Mouse (Mus musculus) forebrain, postnatal 0 days (tissue): ENCODE measurements around the gene Kctd19. TPM values are rescaled to one million over a fixed set of nuclear protein-coding genes. Genes with fewer than 3 reads are reported as not detected.

Experiments
- ATAC-seq: fragments of 200-750 bp; cut with Nextera tagmentation; 2 replicates; pipeline ENCODE4 v1.8.0; 2017; ENCODE audit warnings: mild to moderate bottlenecking, moderate library complexity
- DNase-seq: peaks from one replicate; pipeline ENCODE4 v3.0.0-alpha.2; 2015
- H3K27ac ChIP-seq: fragments of 300-500 bp; sonication (generic); 2 replicates; pipeline ENCODE4 v1.5.1; 2014; ENCODE audit warnings: low read depth, mild to moderate bottlenecking, antibody characterized with exemption, low read length, moderate library complexity, mixed read lengths
- H3K27me3 ChIP-seq: fragments of 300-500 bp; sonication (generic); 2 replicates; pipeline ENCODE4 v1.6.1; 2014; ENCODE audit warnings: mild to moderate bottlenecking, low read length, mixed read lengths; ENCODE audit not compliant: insufficient read depth
- H3K36me3 ChIP-seq: fragments of 300-500 bp; sonication (generic); 2 replicates; pipeline ENCODE4 v1.6.1; 2014; ENCODE audit warnings: mild to moderate bottlenecking, moderate library complexity; ENCODE audit not compliant: insufficient read depth
- H3K4me1 ChIP-seq: fragments of 300-500 bp; sonication (generic); 2 replicates; pipeline ENCODE4 v1.6.1; 2014; ENCODE audit warnings: antibody characterized with exemption; ENCODE audit not compliant: insufficient read depth
- H3K4me2 ChIP-seq: fragments of 300-500 bp; sonication (generic); 2 replicates; pipeline ENCODE4 v1.6.1; 2014; ENCODE audit warnings: low read depth, mild to moderate bottlenecking, moderate library complexity
- H3K4me3 ChIP-seq: fragments of 300-500 bp; sonication (generic); 2 replicates; pipeline ENCODE4 v1.5.1; 2014; ENCODE audit warnings: low read depth, low read length, mixed read lengths
- H3K9ac ChIP-seq: fragments of 300-500 bp; sonication (generic); 2 replicates; pipeline ENCODE4 v1.6.1; 2014; ENCODE audit warnings: mild to moderate bottlenecking
- H3K9me3 ChIP-seq: fragments of 300-500 bp; sonication (generic); 2 replicates; pipeline ENCODE4 v1.6.1; 2016; ENCODE audit warnings: low read length
- CTCF ChIP-seq: sonication (generic); IDR thresholded peaks from 2 replicates; pipeline ENCODE4 v1.5.1; 2016; ENCODE audit warnings: antibody characterized with exemption, control low read depth, low read depth
- WGBS: fragments of 180-500 bp; shearing (Covaris S2); extraction: QIAGEN DNeasy Blood & Tissue Kit; methylation state at CpG from one replicate; pipeline ENCODE4 v1.1.7; 2014; 5-methylcytosine and 5-hydroxymethylcytosine counted together
- polyA plus RNA-seq: library from polyadenylated mRNA; unstranded; fragments of >200 nt; fragmentation: Nextera tagmentation; extraction: Ambion mirVana; gene quantifications from 2 replicates; pipeline ENCODE4 v1.2.1, GENCODE M21; 2015
- total RNA-seq: library from RNA; depleted of rRNA; stranded (reverse); fragments of >200 nt; gene quantifications from 2 replicates; pipeline ENCODE4 v1.2.3, GENCODE M21; 2014; rRNA removed

The Kctd19 gene
- total and polyA plus RNA-seq, 2 experiments from 2014 or later = 0.10 to 0.19 TPM

DNA sequence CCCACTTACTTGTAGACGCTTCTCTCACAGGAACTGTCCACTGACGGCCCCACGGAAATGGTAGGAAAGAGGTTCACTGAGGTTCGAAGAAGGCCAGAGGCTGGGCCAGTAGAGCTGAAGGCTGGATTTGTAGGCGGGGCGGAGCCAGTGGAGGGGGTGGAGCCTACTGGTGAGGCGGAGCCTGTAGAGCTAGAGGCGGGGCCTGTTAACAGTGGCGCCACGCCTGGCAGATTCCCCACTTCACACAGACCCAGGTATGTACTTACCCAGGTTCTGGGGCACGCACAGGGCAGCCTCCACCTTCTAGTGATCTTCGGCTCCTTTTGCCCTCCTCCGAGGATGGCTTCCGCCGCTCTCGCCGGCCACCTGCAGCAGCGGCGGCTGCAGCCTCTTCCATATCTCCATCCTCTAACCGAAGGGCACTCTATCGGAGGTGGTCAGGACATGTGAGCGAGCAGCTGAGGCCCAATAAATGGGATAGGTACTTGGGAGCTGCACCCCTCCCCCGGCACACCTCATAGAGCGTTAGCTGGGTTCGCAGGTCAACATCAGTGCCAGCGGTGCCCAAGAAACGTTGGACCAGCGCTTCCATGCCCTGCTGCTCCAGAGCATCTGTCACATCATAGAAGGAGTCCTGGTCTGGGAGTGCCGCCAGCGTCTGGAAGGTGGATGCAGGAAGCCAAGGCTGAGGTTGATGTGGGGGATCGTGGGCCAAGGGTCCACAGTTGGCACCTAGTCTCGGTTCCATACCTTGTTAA lies 76.8 kb downstream of the Kctd19 start:
- no peak overlapping the region for H3K27ac ChIP-seq
- no peak for TF ChIP-seq CTCF
- H3K36me3 ChIP-seq = peaks cover 13% of the 10 kb centered on the region
- no peak overlapping the region for H3K4me3 ChIP-seq
- H3K4me2 ChIP-seq = no peak overlapping the region
- DNase-seq = no peak
- WGBS = 52% methylated on average over 32 of the region's 32 CpGs
- H3K9ac ChIP-seq = no peak overlapping the region
- no peaks in the 10 kb centered on the region for H3K9me3 ChIP-seq
- no peaks in the 10 kb centered on the region for H3K4me1 ChIP-seq
- no peaks in the 10 kb centered on the region for H3K27me3 ChIP-seq
- peak; percentile 38 for ATAC-seq

Other genes starting within 250 kb of the Kctd19 start
- 56.4 and 65.6 TPM in 2 replicates for gene Cbfb, start 242.8 kb downstream of the Kctd19 start, total RNA-seq
- gene Cbfb, start 242.8 kb downstream of the Kctd19 start, polyA plus RNA-seq = 23.5 and 29.9 TPM in 2 replicates
- gene D230025D16Rik, start 188.4 kb downstream of the Kctd19 start, total RNA-seq = 37.1 and 40.7 TPM in 2 replicates
- gene D230025D16Rik, start 188.4 kb downstream of the Kctd19 start, polyA plus RNA-seq = 22.0 and 25.5 TPM in 2 replicates
- 8.4 and 11.4 TPM in 2 replicates for gene B3gnt9, start 158.3 kb downstream of the Kctd19 start, total RNA-seq
- gene B3gnt9, start 158.3 kb downstream of the Kctd19 start, polyA plus RNA-seq = 6.6 and 6.8 TPM in 2 replicates
- gene Tradd, start 148.9 kb downstream of the Kctd19 start, total RNA-seq = 14.7 and 23.9 TPM in 2 replicates
- gene Tradd, start 148.9 kb downstream of the Kctd19 start, polyA plus RNA-seq = 14.0 and 20.9 TPM in 2 replicates
- 0.38 and 1.4 TPM in 2 replicates for gene Fbxl8, start 148.9 kb downstream of the Kctd19 start, total RNA-seq
- 0.85 and 1.1 TPM in 2 replicates for gene Fbxl8, start 148.9 kb downstream of the Kctd19 start, polyA plus RNA-seq
- gene Hsf4, start 143.7 kb downstream of the Kctd19 start, total RNA-seq = 0.15 and 0.90 TPM in 2 replicates
- 0.30 and 0.44 TPM in 2 replicates for gene Hsf4, start 143.7 kb downstream of the Kctd19 start, polyA plus RNA-seq
- 1.5 and 1.7 TPM in 2 replicates for gene Nol3, start 137.4 kb downstream of the Kctd19 start, total RNA-seq
- gene Nol3, start 137.4 kb downstream of the Kctd19 start, polyA plus RNA-seq = 3.0 and 4.3 TPM in 2 replicates
- gene 4931428F04Rik, start 123.6 kb downstream of the Kctd19 start, total RNA-seq = 54.2 and 70.9 TPM in 2 replicates
- gene 4931428F04Rik, start 123.6 kb downstream of the Kctd19 start, polyA plus RNA-seq = 124 and 146 TPM in 2 replicates
- gene Exoc3l, start 117.4 kb downstream of the Kctd19 start, total RNA-seq = 1.8 and 2.7 TPM in 2 replicates
- gene Exoc3l, start 117.4 kb downstream of the Kctd19 start, polyA plus RNA-seq = 7.0 and 7.5 TPM in 2 replicates
- 26.2 and 36.7 TPM in 2 replicates for gene E2f4, start 115.8 kb downstream of the Kctd19 start, total RNA-seq
- gene E2f4, start 115.8 kb downstream of the Kctd19 start, polyA plus RNA-seq = 30.6 and 31.6 TPM in 2 replicates
- gene Elmo3, start 107.9 kb downstream of the Kctd19 start, total RNA-seq = 0.86 and 0.92 TPM in 2 replicates
- 0.54 and 1.1 TPM in 2 replicates for gene Elmo3, start 107.9 kb downstream of the Kctd19 start, polyA plus RNA-seq
- 1.6 and 3.0 TPM in 2 replicates for gene Lrrc29, start 87.2 kb downstream of the Kctd19 start, total RNA-seq
- gene Lrrc29, start 87.2 kb downstream of the Kctd19 start, polyA plus RNA-seq = 1.8 and 2.1 TPM in 2 replicates
- gene Tmem208, start 87.1 kb downstream of the Kctd19 start, total RNA-seq = 76.4 and 109 TPM in 2 replicates
- gene Tmem208, start 87.1 kb downstream of the Kctd19 start, polyA plus RNA-seq = 126 and 140 TPM in 2 replicates
- 1.4 and 2.1 TPM in 2 replicates for gene Fhod1, start 65.5 kb downstream of the Kctd19 start, total RNA-seq
- gene Fhod1, start 65.5 kb downstream of the Kctd19 start, polyA plus RNA-seq = 0.15 and 0.30 TPM in 2 replicates
- 17.5 and 17.8 TPM in 2 replicates for gene Slc9a5, start 64.7 kb downstream of the Kctd19 start, total RNA-seq
- gene Slc9a5, start 64.7 kb downstream of the Kctd19 start, polyA plus RNA-seq = 5.6 and 7.2 TPM in 2 replicates
- 4.2 and 4.5 TPM in 2 replicates for gene Plekhg4, start 40.2 kb downstream of the Kctd19 start, total RNA-seq
- gene Plekhg4, start 40.2 kb downstream of the Kctd19 start, polyA plus RNA-seq = 0.70 and 0.77 TPM in 2 replicates
- gene Lrrc36, start 69 bp upstream of the Kctd19 start, total RNA-seq = 1.7 and 1.8 TPM in 2 replicates
- gene Lrrc36, start 69 bp upstream of the Kctd19 start, polyA plus RNA-seq = 0.40 and 1.1 TPM in 2 replicates
- 66.6 and 80.6 TPM in 2 replicates for gene Tppp3, start 58.0 kb upstream of the Kctd19 start, total RNA-seq
- 74.6 and 106 TPM in 2 replicates for gene Tppp3, start 58.0 kb upstream of the Kctd19 start, polyA plus RNA-seq
- 22.9 and 30.4 TPM in 2 replicates for gene Zdhhc1, start 83.4 kb upstream of the Kctd19 start, total RNA-seq
- 16.2 and 22.7 TPM in 2 replicates for gene Zdhhc1, start 83.4 kb upstream of the Kctd19 start, polyA plus RNA-seq
- 0.38 and 0.52 TPM in 2 replicates for gene Hsd11b2, start 105.3 kb upstream of the Kctd19 start, total RNA-seq
- 1.3 and 2.6 TPM in 2 replicates for gene Hsd11b2, start 105.3 kb upstream of the Kctd19 start, polyA plus RNA-seq
- gene Atp6v0d1, start 152.5 kb upstream of the Kctd19 start, total RNA-seq = 179 TPM in 2 replicates
- gene Atp6v0d1, start 152.5 kb upstream of the Kctd19 start, polyA plus RNA-seq = 251 and 275 TPM in 2 replicates
- gene Ripor1, start 191.8 kb upstream of the Kctd19 start, total RNA-seq = 9.2 and 10.6 TPM in 2 replicates
- 37.2 and 37.4 TPM in 2 replicates for gene Ripor1, start 191.8 kb upstream of the Kctd19 start, polyA plus RNA-seq
- gene Ctcf, start 223.1 kb upstream of the Kctd19 start, total RNA-seq = 39.5 and 52.5 TPM in 2 replicates
- 67.9 and 86.0 TPM in 2 replicates for gene Ctcf, start 223.1 kb upstream of the Kctd19 start, polyA plus RNA-seq
- gene Agrp, start 223.9 kb upstream of the Kctd19 start, total RNA-seq = 1.5 TPM in 1 of 2 replicates, not detected in the other
- 0.62 and 0.90 TPM in 2 replicates for gene Agrp, start 223.9 kb upstream of the Kctd19 start, polyA plus RNA-seq